Mouse (Mus musculus) monocyte, adult 5-6 weeks (primary cell): ENCODE measurements around the gene Pofut2. TPM values are rescaled to one million over a fixed set of nuclear protein-coding genes. Genes with fewer than 3 reads are reported as not detected.
A peak's percentile ranks its signal among the peaks of the same experiment; 100 is the strongest.

Experiments
- ATAC-seq: fragments of 153-309, 156-312 bp; replicated peaks from 2 replicates; pipeline ENCODE4 v1.8.0; 2017; ENCODE audit warnings: mild to moderate bottlenecking; ENCODE audit not compliant: low TSS enrichment, insufficient number of reproducible peaks, severe bottlenecking, poor library complexity, low FRiP score
- total RNA-seq: library from RNA; stranded (forward); fragments of 200-1000, 200-491, 200-594 nt; gene quantifications from 3 replicates; pipeline ENCODE4 v1.2.3, GENCODE M21; 2017

Pofut2 gene
- total RNA-seq, 1 experiment from 2014 or later, result 16.3 TPM

GRCm38 (mm10) chr10:77227368-77227723, 31.7 kb upstream of the Pofut2 start:
- no peak for ATAC-seq

DNA sequence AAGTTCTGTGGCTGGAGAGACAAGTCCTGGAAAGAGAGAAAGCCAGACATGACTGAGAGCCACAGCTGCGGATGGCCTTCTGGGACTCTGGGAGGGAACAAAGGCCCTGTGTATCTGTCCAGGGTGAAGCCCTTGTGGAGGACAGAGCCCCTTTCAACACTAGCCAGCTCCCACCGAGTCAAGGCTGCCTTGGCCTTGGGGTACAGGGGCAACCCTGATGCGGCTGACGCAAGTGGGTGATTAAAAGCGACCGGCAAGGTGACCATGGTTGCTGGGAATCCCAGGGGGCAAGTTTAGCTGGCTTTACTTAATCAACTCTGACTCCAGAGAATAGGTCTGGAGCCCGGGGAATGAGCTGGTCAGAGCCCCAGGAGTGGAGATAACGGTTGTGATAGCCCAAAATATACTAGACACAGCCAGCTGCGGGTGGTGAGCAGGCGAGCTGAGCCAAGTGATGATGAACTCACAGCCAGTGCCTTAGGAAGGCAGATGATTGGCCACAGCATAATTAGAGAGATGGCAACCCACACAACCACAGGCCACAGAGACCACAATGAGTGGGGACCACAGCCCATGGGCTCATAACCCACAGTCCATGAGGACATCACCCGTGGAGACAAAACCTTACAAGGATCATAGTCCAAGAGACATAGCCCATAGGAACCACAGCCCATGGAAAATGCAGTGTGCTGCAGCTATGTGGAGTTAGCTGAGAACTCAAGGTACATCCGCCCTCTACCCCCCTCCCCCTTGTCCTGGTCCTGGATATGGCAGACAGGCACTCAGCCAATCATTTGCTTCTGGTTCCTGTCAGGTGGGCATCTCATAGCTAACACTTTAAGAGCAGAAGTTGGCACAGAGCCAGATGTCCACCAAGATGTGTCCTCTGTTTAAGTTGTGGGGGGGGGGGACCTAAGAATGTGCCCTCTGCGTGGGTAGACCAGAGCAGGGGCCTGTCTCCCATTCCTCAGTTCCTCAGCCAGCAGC, 29.1 kb upstream of the Pofut2 start:
- no peak for ATAC-seq

DNA sequence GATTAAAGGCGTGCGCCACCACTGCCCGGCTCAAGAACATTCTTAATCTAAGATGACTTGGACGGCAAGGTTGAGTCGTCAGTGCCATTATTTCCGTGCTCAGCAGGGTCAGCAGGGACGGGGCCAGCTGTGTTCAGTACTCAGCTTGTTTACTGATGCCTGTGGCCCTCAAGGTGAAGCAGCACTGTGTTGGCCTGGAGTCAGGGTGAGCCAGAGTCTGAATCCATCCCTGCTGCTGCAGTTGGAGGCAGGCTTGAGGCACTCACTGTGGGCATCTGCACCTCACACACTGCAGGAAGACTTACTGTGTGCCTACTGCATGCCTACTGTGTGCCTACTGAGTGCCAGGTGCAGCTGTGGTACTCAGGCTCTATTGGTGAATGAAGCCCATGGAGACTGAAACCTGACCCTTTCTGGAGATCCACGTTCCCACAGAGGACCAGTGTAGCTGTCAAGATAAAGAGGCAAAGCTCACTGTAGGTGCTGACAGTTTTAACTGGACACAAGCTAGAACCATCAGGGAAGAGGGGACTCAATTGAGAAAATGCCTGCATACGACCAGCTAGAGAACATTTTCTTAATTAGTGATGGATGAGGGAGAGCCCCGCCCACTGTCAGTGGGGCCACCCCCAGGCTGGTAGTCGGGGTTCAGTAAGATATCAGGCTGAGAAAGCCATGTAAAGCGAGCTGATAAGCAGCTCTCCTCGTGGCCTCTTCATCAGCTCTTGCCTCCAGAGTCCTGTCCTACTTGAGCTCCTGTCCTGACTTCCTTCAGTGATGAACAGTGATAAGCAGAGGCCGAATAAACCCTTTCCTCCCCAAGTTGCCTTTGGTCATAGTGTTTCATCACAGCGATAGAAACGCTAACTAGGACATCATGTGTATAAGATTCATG, 26.9 kb upstream of the Pofut2 start:
- ATAC-seq, result no peak

GRCm38 (mm10) chr10:77233230-77233629, 25.8 kb upstream of the Pofut2 start:
- no peak for ATAC-seq

DNA sequence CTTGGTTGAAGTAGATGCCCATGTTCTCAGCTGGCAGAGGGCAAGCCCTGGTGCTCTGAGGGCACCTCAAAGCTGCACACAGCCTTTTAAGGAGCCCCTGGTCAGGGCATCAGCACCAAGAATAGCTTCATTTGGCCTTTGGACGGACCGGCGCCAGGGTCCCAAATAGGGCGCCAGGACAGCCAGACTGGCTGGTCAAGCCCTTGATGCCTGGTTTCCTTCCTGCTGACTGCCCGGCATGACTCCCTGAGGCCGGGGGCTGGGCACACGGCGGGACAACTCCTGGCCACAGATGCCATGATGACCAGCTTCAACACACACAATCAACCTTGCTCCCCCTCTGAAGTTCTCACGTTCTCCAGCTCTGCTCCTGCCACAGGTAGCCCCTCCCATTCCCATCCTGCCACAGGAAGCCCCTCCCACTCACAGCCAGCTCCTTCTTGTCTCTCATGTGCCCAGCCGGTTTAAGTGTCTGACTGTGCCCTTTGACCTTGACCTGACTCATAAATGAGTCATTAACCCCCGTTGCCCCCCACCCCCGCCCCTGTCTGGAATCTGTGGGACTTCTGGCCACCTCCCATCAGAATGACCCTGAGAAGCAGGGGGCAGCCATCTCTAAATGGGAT, 23.9 kb upstream of the Pofut2 start:
- ATAC-seq, result no peak

- ATAC-seq, result no peak
These were observed 21.0 kb upstream of the Pofut2 start for GRCm38 (mm10) chr10:77237795-77238580.

GRCm38 (mm10) chr10:77240764-77241163, 18.3 kb upstream of the Pofut2 start:
- no peak for ATAC-seq

- ATAC-seq, result no peak
These were observed 16.6 kb upstream of the Pofut2 start for GRCm38 (mm10) chr10:77242396-77242795.

DNA sequence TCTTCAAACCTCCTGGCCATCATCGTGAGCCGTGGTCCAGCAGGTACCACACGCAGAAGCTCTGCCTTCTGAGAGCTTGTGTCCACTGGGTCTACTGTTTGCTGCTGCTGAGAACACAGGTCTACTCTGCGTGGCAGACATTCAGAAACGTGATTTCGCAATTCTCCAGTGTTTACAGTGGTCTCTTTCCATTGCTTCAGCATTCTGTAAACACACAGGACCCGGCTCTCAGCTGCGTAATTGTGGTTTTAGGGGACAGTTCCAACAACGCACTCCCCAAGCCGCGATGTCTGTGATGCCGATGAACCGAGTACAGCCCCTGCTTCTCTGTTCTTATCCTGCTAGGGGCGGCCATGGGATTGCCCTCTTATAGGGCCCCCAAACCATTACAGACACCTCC, 16.1 kb upstream of the Pofut2 start:
- ATAC-seq, result no peak

DNA sequence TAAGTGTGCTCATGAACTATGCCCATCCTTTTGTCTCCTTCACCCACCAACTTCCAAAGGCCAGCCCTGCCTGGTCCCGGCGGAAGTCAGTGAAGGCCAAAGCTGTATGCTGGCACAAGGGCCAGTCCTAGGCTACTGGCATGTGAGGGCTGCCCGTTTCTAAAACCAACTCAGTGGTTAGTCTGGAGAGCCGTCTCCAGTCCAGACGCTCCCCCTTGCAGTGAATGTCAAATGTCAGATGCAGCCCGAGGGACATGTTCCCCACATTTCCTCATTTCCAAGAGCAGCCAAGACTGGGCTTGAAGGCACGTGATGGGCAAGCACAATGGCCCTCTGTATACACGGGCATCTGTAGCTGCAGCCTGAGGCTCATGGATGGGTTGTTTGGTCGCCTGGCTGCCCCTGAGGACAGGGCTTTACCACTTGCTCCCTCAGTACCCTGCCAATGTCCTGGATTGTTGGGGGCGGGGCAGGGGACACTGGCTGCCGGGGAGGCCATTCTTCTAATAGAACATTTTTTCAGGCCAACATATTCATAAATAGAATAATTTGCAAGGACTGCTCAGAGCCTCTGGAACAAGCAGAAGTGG, 15.4 kb upstream of the Pofut2 start:
- ATAC-seq, result no peak

DNA sequence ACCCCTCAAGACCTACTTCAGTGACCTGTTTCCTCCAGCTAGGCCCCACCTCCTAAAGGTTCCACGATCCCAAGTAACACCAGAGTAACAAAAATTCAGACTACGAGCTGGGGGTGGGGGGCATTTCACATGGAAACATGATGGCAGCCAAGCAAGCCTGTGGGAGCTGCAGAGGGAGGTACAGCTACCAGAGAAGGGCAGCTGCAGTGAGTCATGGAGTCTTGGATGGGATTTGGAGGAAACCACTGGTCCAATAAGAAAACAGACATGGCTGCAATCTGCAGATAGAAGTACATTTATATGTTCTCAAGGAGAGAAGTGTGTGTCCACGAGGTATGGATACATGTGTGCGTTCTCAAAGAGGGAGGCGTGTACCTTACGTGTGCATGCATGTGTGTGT, 14.2 kb upstream of the Pofut2 start:
- ATAC-seq, result no peak

- no peak for ATAC-seq
These were observed 12.0 kb upstream of the Pofut2 start for GRCm38 (mm10) chr10:77247048-77247447.

- no peak for ATAC-seq
These were observed 11.3 kb upstream of the Pofut2 start for GRCm38 (mm10) chr10:77247707-77248106.

- no peak for ATAC-seq
These were observed 7.7 kb upstream of the Pofut2 start for GRCm38 (mm10) chr10:77251223-77251783.

DNA sequence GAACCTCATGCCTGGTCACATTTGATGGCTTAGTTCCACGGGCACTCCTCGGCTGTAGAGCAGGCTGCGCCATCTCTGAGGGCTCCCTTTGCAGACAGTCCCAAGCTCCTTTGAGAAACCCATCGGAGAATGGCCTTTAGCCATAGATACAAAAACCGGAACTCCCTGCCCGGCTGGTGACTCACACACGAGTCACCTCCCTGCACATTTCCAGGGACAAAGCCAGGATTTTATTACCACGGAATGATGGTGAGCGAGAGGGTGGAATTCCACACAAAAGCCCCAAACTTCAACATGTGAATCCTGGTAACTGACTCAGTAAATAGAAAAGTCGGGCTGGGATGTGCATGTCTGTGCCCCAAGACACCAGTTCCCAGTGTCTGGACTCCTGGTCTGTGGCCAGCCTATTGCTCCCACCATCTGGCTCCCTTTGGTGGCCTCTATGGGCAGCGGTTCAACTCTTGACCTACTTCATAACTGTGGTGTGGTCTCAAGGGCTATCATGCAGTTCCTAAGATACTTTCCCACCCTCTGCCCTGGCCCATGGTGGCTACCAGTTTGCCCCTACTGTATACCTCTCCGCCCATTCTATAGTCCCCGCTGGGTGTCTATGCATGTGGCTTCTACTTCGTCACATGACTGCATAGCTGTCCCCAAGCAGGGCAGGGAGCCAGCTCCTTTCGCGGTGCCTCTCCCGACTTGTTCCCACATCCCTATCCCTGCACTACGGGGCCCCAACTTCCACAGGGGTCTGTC, 7.1 kb upstream of the Pofut2 start:
- ATAC-seq, result no peak

GRCm38 (mm10) chr10:77252790-77253189, 6.2 kb upstream of the Pofut2 start:
- ATAC-seq, result peak; percentile 64

- no peak for ATAC-seq
These were observed 3.8 kb upstream of the Pofut2 start for GRCm38 (mm10) chr10:77255231-77255630.
